Mouse (Mus musculus) CD4-positive helper T cell, adult 2 months (primary cell): ENCODE data around the gene Gla.

Experiments
- DNase-seq: peaks from one replicate; pipeline ENCODE4 v3.0.0-alpha.2; 2012; ENCODE audit warnings: low read depth, missing footprints, low spot score

The Gla gene

GRCm38 (mm10) chrX:134600659-134601379 is at the start of gene Gla, which contains the start of gene Hnrnph2:
Gene Gla, minus strand, starts transcription at chrX:134601125.
Gene Hnrnph2, plus strand, starts transcription at chrX:134601179.
- peak; percentile 97 for DNase-seq

- DNase-seq = peak; percentile 73
Observed at GRCm38 (mm10) chrX:134648031-134648692, 47.2 kb upstream of the Gla start.

GRCm38 (mm10) chrX:134647421-134647820 is 46.5 kb upstream of the Gla start:
- no peak for DNase-seq

GRCm38 (mm10) chrX:134646338-134646737 is 45.4 kb upstream of the Gla start:
- no peak for DNase-seq

- peak; percentile 35 for DNase-seq
Observed at GRCm38 (mm10) chrX:134641000-134641760, 40.3 kb upstream of the Gla start.

GRCm38 (mm10) chrX:134635860-134636259 is 34.9 kb upstream of the Gla start:
- no peak for DNase-seq

- DNase-seq = no peak
Observed at GRCm38 (mm10) chrX:134635111-134635510, 34.2 kb upstream of the Gla start.

- no peak for DNase-seq
Observed at GRCm38 (mm10) chrX:134632710-134633109, 31.8 kb upstream of the Gla start.

GRCm38 (mm10) chrX:134628200-134628599 is 27.3 kb upstream of the Gla start:
- DNase-seq = no peak

GRCm38 (mm10) chrX:134623350-134623749 is 22.4 kb upstream of the Gla start:
- DNase-seq = no peak

- no peak for DNase-seq
Observed at GRCm38 (mm10) chrX:134621685-134622084, 20.8 kb upstream of the Gla start.

- DNase-seq = no peak
Observed at GRCm38 (mm10) chrX:134620254-134620865, 19.4 kb upstream of the Gla start.

- DNase-seq = no peak
Observed at GRCm38 (mm10) chrX:134619695-134620094, 18.8 kb upstream of the Gla start.

- DNase-seq = no peak
Observed at GRCm38 (mm10) chrX:134614306-134614705, 13.4 kb upstream of the Gla start.

GRCm38 (mm10) chrX:134612285-134612959 is 11.5 kb upstream of the Gla start:
- no peak for DNase-seq

GRCm38 (mm10) chrX:134610984-134611383 is 10.1 kb upstream of the Gla start:
- no peak for DNase-seq

GRCm38 (mm10) chrX:134609472-134609871 is 8.5 kb upstream of the Gla start:
- DNase-seq = peak; percentile 57

- peak; percentile 59 for DNase-seq
Observed at GRCm38 (mm10) chrX:134601380-134602120, 625 bp upstream of the Gla start.

- DNase-seq = no peak
Observed at GRCm38 (mm10) chrX:134599922-134600565, 881 bp downstream of the Gla start.

GRCm38 (mm10) chrX:134589836-134590235 is 11.1 kb downstream of the Gla start:
- no peak for DNase-seq
